Mouse (Mus musculus): ENCODE results near the gene Camta1. TPM values are rescaled to one million over a fixed set of nuclear protein-coding genes. Genes with fewer than 3 reads are reported as not detected.

The Camta1 gene
- total RNA-seq, 2 experiments from 2014 or later: 91.0 to 104 TPM

DNA sequence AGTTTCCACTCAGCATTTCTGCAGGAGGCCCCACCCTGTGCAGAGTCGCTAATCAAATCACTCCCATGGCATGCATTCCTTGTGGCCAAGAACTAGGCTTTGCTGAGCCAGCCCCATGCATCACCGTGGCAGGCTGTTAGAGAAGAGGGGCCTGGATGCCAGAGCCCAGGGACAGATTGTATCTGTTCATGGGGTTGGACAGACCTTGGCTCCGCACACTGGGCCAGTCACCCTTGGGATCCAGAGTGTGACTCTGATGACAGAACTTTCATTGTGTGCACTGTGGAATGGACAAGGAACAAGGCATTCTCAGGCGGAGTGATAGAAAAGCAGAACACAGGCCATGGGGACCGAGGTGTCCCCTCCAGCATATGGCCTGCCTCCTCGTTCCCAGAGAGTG, 610.9 kb downstream of the Camta1 start:
- DNase-seq: no peak

DNA sequence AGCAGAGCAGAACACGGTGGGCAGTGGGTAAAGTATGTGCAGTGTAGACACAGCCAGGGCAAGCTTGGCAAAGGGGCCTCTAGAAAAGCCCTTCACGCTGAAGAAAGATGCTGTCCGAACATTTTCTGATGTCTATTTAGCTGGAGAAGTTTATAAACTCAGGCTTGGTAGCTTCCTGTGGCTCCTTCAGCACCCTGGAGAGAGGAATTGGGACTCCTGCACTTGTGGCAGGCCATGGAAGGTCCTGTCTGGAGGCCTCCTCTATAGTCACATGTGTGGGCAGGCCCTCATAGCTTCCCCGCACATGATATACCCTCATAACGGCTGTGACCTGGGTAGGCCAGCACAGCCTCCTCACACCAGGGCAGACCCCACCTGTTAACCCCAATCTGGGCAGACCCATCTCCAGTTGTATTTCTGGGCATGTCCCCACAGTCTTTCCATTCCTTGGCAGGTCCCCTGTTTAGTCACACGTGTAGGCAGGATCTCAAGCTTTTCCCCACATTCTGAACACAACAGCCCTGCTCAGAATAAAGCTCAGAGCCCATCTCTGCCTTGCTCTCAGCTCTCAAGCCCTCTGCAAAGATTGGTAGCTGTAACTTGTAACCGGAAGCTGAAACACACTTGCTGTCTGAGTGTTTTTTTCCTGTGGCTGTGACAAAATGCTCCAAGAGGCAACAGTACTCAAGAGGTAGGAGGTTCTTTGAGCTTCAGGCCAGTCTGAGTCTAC, 616.4 kb downstream of the Camta1 start:
- DNase-seq: no peak

DNA sequence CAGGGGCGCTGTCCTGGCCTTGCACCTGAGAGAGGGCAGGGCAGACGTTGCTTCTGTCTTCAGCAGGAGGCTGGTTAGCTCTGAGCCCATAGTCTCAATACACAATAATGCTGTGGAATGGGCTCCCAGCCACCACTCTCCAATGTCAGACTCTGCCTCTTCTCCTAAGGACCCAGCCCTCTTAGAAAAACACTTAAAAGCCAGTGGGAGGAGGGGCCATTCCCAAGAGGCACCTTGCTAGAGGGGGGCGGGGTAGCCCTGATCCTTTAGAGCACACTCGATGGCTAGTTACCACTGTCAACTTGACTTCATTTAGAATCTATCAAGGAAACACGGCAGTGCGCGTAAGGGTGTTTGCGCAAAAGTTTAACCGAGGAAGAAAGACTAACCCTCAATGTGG, 618.2 kb downstream of the Camta1 start:
- DNase-seq: no peak

DNA sequence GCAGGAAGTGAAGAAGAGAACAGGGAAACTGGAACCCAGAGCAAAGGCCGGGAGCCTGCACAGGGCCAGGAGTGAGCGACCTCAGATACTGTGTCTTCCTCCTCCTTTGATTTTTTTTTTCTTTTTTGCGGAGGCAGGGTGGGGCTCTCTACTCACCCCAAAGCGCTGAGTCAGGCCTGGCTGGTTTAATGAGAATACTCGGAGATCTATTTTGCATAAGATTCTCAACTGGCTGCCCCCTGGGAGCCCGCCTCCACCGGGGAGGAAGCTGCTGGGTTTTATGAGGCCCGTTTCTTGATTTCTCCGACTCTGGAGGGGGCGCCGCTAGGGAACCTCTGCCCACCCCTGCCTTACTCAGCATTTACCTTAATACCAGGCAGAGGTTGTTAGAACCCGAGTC, 618.9 kb downstream of the Camta1 start:
- DNase-seq: no peak

DNA sequence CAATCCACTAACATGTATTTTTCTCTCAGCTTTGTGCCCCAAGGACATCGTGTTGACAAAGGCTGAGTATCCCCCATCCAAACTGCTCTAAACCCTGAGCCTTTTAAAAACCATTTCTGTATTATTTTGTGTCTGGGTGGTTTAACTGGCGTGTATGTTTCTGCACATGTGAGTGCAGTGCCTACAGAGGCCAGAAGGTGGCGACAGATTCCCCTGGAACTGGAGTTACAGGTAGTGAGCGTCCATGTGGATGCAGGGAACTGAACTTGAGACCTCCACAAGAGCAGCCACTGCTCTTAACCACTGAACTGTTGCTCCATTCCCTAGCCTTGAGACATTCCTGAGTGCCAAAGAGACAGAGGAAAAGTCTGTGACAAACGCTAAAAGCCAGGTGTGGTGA, 621.2 kb downstream of the Camta1 start:
- DNase-seq: no peak

DNA sequence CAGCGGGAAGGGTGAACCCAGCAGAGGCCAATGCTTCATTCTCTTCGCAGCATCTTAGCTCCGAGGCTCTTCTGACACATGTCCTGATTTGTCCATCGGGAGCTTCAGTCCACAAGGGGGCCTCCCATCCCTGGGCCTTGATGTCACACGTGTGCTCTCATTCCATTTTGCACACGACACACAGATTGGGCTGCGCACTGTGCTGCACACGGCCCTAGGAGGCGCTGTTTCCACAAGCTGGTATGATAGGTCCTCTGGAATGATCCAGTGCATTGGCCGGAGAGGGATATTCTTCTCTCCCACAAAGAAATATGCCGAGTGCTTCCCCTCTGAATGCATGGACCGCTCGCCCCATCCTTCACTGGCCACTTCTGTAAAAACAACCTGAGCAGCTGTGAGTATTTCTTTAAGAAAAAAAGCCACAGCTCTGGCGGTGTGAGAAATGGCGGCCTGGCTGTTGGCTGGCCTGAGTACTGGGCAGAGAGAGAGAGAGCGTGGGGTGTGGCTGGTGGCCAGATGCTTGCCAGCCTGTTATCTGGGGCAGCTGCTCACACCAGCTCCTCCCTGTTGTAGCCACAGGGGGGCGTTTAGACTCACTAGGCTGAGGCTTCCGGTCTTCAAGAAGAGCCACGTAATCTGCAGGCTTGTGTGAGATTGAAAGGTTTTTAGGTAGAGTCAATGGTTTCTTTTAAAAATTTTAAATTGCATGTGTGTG, 622.5 kb downstream of the Camta1 start:
- peak; percentile 16 for DNase-seq

DNA sequence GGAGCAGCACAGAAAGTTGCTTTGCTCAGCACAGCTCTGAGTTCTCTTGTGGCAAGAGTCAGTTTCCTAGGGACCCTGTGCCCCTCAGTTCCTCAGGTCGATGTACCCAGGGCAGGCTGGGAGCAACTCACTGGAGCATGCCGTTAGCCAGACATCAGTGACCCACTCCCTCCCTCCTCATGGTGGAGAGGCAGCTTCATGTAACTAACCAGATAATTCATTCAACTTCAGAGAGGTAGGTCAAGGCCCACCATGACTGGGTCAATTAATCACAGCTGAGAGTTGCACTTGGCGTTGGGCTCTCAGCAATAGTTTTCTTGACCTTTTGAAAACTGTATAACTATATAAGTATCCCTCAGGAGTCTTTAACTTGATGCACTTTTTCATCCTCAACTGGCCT, 624.2 kb downstream of the Camta1 start:
- DNase-seq: no peak

DNA sequence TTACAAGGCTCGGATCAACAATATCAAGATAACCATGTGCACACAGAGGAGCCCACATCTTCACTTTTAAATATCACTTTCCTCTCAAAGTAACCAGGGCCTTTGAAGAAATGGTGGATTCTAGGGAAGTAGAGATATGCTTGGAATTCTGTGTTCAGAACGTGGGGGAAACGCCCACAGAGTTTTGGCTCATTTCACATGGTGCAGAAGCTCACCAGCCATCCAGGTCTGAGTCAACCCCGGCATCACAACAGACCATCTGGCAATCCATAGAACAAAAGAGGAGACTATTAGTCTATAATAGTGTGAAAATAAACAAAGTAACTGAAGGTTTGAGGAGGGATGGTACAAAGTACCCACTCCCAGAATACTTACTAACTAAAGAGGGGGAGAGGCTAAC, 626.7 kb downstream of the Camta1 start:
- no peak for DNase-seq

DNA sequence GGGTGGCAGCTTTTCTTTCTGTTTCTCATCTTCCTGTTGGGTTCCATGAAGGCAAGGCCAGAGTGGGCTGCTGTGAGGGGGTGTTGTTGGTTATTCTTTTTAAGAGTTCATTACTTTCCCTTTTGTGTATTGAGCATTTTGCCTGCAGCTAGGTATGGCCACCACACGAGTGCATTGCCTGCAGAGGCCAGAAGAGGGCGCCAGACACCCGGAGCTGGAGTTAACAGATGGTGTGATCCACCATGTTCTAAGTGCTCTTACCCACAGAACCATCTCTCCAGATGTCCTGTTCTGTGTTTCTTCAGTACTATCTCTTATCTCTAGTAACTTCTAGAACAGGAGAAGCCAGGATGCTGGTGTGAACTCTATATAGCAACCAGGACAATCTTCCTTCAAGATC, 629.6 kb downstream of the Camta1 start:
- no peak for DNase-seq

DNA sequence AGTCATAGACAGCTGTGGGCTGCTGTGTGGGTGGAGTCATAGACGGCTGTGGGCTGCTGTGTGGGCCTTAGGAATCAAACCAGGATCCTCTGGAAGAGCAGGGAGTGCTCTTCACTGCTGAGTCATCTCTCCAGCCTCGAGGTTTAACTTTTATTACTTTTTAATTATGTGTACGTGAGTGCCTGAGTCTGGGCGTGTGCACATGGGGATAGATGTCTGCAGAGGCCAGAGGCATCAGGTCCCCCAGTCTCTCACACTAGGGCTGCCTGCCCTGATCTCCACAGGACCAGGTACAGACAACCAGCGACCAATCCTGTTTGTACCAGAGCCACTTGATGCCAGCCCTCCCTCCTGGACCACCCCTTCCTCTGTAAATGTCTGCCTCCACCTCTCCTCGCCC, 632.6 kb downstream of the Camta1 start:
- DNase-seq: no peak

DNA sequence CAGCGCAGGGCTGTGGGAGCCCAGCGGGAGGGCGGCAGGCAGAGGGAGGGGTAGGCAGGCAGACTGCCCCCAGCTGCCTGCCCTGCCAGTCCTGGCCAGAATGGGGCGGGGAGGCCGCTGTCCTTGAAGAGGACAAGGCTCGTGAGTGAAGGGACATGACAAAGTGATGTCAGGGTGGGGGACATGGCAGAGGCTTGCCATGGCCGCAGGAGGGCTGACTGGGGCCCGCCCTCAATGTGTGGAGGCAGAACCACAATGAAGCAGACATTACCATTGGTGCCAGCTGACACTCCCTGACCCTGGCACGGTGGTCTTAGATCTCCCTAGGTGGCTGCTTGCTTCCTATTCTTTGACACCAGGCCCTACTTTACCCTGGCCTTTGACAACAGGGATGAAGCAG, 635.2 kb downstream of the Camta1 start:
- no peak for DNase-seq

DNA sequence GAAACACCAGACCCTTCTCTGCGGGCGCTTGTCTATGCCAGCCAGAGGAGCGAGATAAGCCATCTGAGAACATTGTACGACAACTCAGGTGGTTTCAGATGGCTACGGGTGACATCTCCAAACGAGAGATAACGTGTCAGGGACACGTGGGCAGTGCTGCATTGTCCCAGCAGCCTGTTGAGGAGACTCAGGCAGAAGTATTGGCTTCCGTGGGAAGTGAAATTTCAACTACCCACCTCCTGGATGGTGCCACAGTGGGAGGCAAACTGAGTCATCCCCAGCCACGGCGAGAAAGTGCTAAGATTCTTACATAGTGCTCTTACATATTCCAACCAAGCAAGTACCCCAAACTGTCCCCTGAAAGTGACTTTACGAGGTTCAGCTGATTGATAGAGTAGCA, 637.7 kb downstream of the Camta1 start:
- no peak for DNase-seq

DNA sequence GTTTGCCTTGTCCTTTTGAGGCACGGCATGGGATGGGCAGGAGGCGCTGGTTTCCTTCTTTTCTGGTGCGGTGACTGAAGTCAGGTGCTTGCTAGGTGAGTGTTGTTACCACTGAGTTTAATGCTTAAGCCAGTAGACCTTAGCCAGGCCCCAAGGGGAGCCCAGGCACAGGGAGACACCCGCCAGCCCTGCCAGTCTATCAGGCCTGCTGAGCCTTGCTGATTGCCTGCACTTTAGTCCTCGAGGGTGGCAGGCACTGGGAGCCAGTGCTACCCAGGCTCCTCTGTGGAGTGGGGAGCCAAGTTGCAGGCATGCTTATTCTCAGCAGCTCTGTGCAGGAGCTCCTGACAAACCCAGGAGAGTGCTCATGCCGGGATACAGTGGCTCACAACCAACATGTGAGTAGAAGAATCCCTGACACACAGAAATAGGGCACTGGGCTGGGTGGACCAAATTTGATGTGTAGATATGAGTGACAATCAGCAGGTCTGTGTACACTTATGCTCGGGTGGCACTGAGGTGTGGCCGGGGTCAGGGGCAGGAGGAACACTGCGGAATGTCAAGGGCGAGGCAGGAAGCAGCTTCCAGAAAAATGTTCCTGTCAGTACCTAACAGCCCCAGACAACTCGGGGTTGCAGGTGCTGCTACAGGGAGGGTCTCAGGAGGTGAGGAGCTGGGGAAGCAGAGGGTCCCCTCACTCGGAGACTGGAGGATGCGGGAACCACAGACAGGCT, 638.2 kb downstream of the Camta1 start:
- DNase-seq: no peak

DNA sequence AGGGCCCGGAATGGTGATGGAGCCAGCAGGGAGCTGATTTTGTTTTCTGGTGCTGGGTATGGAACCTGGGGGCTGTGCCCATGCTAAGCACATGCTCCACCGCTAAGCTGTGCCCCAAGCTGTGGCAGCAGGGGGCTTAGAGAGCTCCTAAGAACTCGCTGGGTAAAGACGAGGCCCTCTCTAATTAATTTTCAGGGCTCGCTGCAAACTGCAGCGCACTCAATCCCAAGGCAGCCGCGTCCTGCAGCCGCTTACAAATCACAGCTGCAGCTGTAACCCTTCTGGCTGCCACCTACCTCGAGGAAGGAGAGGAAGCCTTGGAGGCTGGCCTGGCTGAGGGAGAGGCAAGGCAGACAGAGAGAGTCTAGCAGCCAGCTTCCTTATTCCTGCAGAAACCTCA, 639.0 kb downstream of the Camta1 start:
- DNase-seq: no peak

DNA sequence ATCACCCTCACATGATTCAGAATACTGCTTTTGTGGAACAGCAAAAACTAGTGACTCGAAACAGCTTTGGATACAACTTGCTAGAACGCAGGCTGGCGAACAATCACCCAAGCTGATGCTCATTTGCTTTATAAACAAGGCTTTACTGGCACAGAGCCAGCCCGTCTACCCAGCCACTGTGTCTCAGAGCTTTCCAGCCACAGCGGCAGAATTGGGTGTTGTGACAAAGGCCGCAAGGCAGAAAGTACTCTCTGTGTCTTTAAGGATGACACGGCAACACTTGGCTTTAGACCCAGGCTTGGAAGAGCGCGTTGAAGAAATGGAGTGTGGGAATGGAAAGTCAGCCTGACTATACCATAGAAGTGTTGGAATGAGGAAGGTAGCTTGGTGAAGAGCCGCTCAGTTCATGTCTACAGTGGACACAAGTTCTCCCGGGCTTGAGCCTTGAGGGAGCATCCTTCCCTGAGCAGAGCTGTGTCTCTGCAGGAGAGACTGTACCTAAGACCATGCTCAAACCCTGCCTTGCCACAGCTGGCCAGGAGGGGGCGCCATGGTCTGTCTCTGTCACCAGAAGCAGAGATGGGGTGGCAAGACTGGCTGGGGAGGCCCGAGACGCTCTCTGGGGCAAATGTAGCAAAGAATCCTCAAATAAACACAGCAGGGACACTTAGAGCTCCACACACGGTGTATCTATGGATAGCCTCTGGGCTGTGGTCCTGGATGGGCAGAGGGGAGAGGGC, 645.0 kb downstream of the Camta1 start:
- no peak for DNase-seq

DNA sequence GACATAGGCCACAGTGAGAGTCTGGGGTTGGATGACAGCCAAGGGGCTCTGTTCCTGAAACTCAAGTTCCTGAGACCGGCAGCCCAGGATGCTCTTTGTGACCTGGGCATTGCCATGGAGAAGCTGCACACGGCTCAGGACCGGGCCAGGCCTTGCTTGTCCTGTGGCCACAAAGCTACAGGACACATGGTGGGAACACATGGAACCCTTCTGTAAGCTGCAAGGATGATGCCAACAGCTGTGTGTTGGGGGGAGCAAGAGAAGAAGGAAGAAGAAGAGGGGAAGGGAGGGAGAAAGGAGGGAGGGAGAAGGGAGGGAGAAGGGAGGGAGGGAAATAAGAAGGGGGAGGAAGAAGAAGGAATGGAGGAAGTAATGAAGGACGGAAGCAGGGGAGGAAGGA, 645.8 kb downstream of the Camta1 start:
- DNase-seq: no peak

DNA sequence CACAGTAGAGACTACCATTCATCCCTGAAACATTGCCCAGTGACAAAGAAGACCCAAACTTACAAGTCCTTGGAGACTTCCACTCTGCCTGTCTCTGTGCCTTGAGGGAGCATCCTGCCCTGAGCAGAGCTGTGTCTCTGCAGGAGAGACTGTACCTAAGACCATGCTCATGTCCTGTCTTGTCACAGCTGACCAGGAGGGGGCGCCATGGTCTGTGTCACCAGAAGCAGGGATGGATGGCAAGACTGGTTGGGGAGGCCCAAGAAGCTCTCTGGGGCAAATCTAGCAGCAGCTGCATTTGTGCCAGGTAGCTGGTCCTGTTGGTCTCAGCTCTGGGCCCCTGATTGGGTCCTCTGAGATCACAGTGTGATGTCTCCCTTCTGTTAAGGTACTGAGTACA, 646.5 kb downstream of the Camta1 start:
- DNase-seq: no peak

DNA sequence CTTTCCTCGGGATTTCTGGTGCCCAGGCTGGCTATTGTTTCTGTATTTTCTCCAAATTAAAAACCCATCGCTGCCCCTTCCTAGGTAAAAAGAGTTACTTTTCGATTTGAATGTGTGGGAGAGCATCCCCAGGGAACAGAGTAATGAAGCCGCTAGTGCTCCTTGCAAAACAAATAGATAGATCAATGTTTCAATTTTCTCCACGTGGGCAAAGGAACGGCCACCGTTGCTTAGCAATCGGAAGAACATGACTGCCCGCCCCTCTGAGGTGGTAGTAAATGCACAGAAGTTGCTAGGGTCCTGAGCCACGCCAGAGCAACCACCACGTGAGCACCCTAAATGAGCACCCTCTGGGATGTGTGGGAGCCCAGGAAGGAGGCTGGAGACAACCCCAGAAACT, 648.2 kb downstream of the Camta1 start:
- no peak for DNase-seq

DNA sequence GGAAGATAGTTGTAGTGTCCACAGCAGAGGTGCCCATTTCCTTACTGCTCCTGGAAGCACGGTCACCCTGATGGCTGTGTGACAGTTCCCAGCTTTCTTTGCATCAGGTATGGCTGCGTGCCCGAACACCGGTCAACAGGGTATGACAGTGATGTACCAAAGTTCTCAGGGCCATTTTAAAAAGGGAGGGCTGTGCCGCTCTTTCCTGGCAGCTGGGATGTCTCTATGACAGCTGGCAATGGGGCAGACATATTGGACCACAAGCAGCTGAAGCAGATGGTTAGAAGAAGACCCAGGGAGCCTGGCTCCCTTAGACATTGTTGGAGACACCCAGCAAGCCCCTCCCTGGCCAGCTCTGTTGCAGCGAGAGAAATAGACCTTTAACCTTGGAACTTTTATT, 649.7 kb downstream of the Camta1 start:
- DNase-seq: no peak

DNA sequence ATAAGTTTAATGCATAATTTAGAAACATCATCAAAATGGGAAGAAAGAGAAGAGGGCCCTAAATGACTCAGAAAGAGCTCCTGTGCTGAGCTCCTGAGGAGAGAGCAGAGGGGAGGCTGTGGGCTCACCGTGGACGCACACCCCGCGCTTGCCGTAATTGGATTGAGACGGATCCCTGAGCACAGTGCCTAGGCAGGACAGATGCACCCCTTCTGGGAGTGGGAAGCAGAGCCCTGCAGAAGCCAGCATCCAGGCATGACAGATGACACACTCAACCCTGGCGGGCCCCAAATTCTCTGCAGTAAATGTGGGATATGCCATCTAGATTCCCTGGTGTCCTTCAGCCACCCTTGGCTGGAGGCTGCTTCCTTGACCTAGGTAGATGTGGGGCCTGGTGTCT, 654.1 kb downstream of the Camta1 start:
- no peak for DNase-seq

DNA sequence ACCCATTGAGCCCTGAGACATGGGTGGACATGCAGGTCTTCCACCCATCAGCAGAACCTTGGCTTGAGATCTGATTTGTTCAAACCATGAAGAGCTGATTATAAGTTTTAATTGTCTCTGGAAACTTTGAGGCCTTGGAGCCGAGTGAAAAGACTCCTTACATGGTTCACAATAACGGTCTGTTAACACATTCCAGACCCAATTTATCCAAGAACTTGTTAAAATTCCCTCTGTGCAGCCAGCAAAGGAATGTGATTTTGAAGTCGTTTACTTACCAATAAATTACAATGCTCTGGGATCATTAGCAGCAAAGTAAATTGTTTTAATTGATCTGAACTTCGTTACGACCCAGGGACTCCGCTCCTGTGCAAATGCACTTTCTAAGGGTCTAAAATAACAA, 658.8 kb downstream of the Camta1 start:
- no peak for DNase-seq

DNA sequence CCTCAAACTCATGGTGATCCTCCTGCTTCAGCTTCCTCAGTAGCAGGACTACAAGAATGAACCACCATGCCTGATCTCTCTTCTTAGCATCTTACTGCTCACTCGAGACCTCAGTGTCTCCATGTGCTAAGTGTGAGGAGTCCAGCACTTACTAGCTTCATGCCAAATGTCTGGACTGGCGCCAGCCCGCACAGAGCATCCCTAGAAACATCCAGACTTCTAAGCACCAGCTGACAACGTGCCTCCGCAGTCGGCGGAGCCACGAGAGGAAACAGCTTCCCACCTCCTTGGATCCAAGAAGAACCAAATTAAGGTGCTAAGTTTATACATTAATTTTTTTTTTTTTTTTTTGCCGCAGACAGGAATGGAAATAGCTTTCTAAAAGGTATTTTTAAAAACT, 661.4 kb downstream of the Camta1 start:
- no peak for DNase-seq

DNA sequence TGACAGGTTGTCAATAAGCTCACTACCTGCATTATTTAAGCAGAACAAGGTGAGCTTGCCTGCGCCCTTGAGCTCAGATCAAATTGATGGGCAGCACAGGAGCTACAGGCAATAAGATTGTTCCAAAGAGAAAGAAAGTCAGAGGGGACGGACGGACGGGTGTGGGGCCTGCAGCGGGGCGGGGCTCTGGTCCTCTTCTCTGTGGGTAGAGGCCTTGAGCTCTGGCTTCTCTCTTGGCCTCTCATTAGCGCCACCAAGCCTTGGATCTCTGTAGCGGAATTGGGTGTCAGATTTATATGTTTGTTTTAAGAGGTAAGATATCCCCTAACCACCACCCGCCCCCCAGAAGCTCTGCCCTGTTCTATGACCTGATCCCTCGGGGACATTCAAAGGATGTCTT, 666.5 kb downstream of the Camta1 start:
- DNase-seq: no peak

All from gastrocnemius, postnatal 25 days (tissue).